Mouse (Mus musculus): ENCODE results near the gene Lrrc74a. TPM values are rescaled to one million over a fixed set of nuclear protein-coding genes. Genes with fewer than 3 reads are reported as not detected.

Gene Lrrc74a
- total RNA-seq, 1 experiment, result not detected

- H3K4me3 ChIP-seq (ENCODE audit: insufficient read depth in 1 of 2, low read depth in 1 of 2, low read length in 2 of 2, poor library complexity in 1 of 2, severe bottlenecking in 1 of 2), result peak overlapping the region; percentile 33 to 69
- no peak for TF ChIP-seq HCFC1 (IDR thresholded peaks at IDR 0.05; ENCODE audit: borderline replicate concordance, insufficient read depth, low read length)
- TF ChIP-seq ZNF384 (IDR thresholded peaks at IDR 0.05; ENCODE audit: low read depth, low read length), result no peak
- TF ChIP-seq MAFK (IDR thresholded peaks at IDR 0.05; ENCODE audit: insufficient read depth, low read depth, low read length), result no peak
- H3K4me1 ChIP-seq (ENCODE audit: control insufficient read depth in 2 of 2, insufficient read depth in 2 of 2, low read length in 2 of 2, poor library complexity in 1 of 2), result peaks cover 18 to 23% of the 10 kb centered on the region in 2 experiments
- in situ Hi-C loops (cut with MboI; ENCODE audit: low sequenced_read_pairs in 2 of 2, unreplicated experiment in 2 of 2), result no loop called here
- peak overlapping the region; percentile 90 for H3K27ac ChIP-seq (ENCODE audit: insufficient read depth, low read depth, low read length, poor library complexity, severe bottlenecking)
- H3K36me3 ChIP-seq (ENCODE audit: control insufficient read depth, insufficient read depth, low read length, poor library complexity, severe bottlenecking), result no peaks in the 10 kb centered on the region
- DNase-seq (ENCODE audit: low read depth, low spot score), result peak; percentile 81
- peak overlapping the region; percentile 50 for H3K9ac ChIP-seq (ENCODE audit: insufficient read depth, low read depth, low read length, poor library complexity, severe bottlenecking)
- no peaks in the 10 kb centered on the region for H3K9me3 ChIP-seq (ENCODE audit: control insufficient read depth, insufficient read depth, low read depth, low read length)
Measured at GRCm38 (mm10) chr12:86687971-86688573, 46.1 kb upstream of the Lrrc74a start.

DNA sequence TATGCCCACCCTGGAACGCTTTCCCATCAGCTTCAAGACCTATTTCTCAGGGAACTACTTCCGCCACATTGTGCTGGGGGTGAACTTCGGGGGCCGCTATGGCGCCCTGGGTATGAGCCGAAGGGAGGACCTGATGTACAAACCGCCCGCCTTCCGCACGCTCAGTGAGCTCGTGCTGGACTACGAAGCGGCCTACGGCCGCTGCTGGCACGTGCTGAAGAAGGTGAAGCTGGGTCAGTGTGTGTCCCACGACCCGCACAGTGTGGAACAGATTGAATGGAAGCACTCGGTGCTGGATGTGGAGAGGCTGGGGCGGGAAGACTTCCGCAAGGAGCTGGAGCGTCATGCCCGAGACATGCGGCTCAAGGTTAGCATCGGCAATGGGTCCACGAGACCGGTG lies 45.3 kb upstream of the Lrrc74a start:
- Histone ChIP-seq H3K4me1 (ENCODE audit: control insufficient read depth in 2 of 2, insufficient read depth in 2 of 2, low read length in 2 of 2, poor library complexity in 1 of 2) (peaks cover 18 to 23% of the 10 kb centered on the region in 2 experiments), H3K27ac (ENCODE audit: insufficient read depth, low read depth, low read length, poor library complexity, severe bottlenecking) (peak overlapping the region; percentile 59; the same call in 1 of the 2 replicates), H3K36me3 (ENCODE audit: control insufficient read depth, insufficient read depth, low read length, poor library complexity, severe bottlenecking) (no peaks in the 10 kb centered on the region), H3K9me3 (ENCODE audit: control insufficient read depth, insufficient read depth, low read depth, low read length) (no peaks in the 10 kb centered on the region), H3K9ac (ENCODE audit: insufficient read depth, low read depth, low read length, poor library complexity, severe bottlenecking) (peak overlapping the region; percentile 47; the same call in 1 of the 2 replicates), H3K4me3 (ENCODE audit: insufficient read depth in 1 of 2, low read depth in 1 of 2, low read length in 2 of 2, poor library complexity in 1 of 2, severe bottlenecking in 1 of 2) (peak overlapping the region in 1 of 2 experiments; percentile 4; a peak in 2 of 4 replicates)
- TF ChIP-seq ZC3H11A (IDR thresholded peaks at IDR 0.05; ENCODE audit: borderline replicate concordance, low read depth, low read length), result no peak
- TF ChIP-seq HCFC1 (IDR thresholded peaks at IDR 0.05; ENCODE audit: borderline replicate concordance, insufficient read depth, low read length), result no peak
- no peak for TF ChIP-seq ZNF384 (IDR thresholded peaks at IDR 0.05; ENCODE audit: low read depth, low read length)
- in situ Hi-C loops (cut with MboI; ENCODE audit: low sequenced_read_pairs in 2 of 2, unreplicated experiment in 2 of 2), result no loop called here
- no peak for DNase-seq (ENCODE audit: low read depth, low spot score)

- Histone ChIP-seq H3K4me3 (ENCODE audit: insufficient read depth in 1 of 2, low read depth in 1 of 2, low read length in 2 of 2, poor library complexity in 1 of 2, severe bottlenecking in 1 of 2) (no peak overlapping the region), H3K27ac (ENCODE audit: insufficient read depth, low read depth, low read length, poor library complexity, severe bottlenecking) (no peak overlapping the region), H3K9me3 (ENCODE audit: control insufficient read depth, insufficient read depth, low read depth, low read length) (no peaks in the 10 kb centered on the region), H3K36me3 (ENCODE audit: control insufficient read depth, insufficient read depth, low read length, poor library complexity, severe bottlenecking) (no peaks in the 10 kb centered on the region), H3K4me1 (ENCODE audit: control insufficient read depth in 2 of 2, insufficient read depth in 2 of 2, low read length in 2 of 2, poor library complexity in 1 of 2) (peaks cover 18 to 21% of the 10 kb centered on the region in 2 experiments), H3K9ac (ENCODE audit: insufficient read depth, low read depth, low read length, poor library complexity, severe bottlenecking) (no peak overlapping the region)
- no peak for DNase-seq (ENCODE audit: low read depth, low spot score)
- TF ChIP-seq CHD2 (IDR thresholded peaks at IDR 0.05; ENCODE audit: low read depth, low read length), result no peak
- no peak for TF ChIP-seq ZC3H11A (IDR thresholded peaks at IDR 0.05; ENCODE audit: borderline replicate concordance, low read depth, low read length)
- TF ChIP-seq ZNF384 (IDR thresholded peaks at IDR 0.05; ENCODE audit: low read depth, low read length), result no peak
- TF ChIP-seq MAFK (IDR thresholded peaks at IDR 0.05; ENCODE audit: insufficient read depth, low read depth, low read length), result no peak
- no peak for TF ChIP-seq HCFC1 (IDR thresholded peaks at IDR 0.05; ENCODE audit: borderline replicate concordance, insufficient read depth, low read length)
- in situ Hi-C loops (cut with MboI; ENCODE audit: low sequenced_read_pairs in 2 of 2, unreplicated experiment in 2 of 2), result no loop called here
Measured at GRCm38 (mm10) chr12:86690700-86691485, 43.3 kb upstream of the Lrrc74a start.

GRCm38 (mm10) chr12:86692471-86693356 lies 41.5 kb upstream of the Lrrc74a start:
- H3K9me3 ChIP-seq (ENCODE audit: control insufficient read depth, insufficient read depth, low read depth, low read length), result no peaks in the 10 kb centered on the region
- H3K4me1 ChIP-seq (ENCODE audit: control insufficient read depth in 2 of 2, insufficient read depth in 2 of 2, low read length in 2 of 2, poor library complexity in 1 of 2), result peaks cover 14 to 15% of the 10 kb centered on the region in 2 experiments
- TF ChIP-seq ZNF384 (IDR thresholded peaks at IDR 0.05; ENCODE audit: low read depth, low read length) (no peak), ZC3H11A (IDR thresholded peaks at IDR 0.05; ENCODE audit: borderline replicate concordance, low read depth, low read length) (no peak), CHD2 (IDR thresholded peaks at IDR 0.05; ENCODE audit: low read depth, low read length) (no peak), MAFK (IDR thresholded peaks at IDR 0.05; ENCODE audit: insufficient read depth, low read depth, low read length) (no peak), HCFC1 (IDR thresholded peaks at IDR 0.05; ENCODE audit: borderline replicate concordance, insufficient read depth, low read length) (no peak)
- in situ Hi-C loops (cut with MboI; ENCODE audit: low sequenced_read_pairs in 2 of 2, unreplicated experiment in 2 of 2), result no loop called here
- H3K36me3 ChIP-seq (ENCODE audit: control insufficient read depth, insufficient read depth, low read length, poor library complexity, severe bottlenecking), result no peaks in the 10 kb centered on the region
- no peak for DNase-seq (ENCODE audit: low read depth, low spot score)
- no peak overlapping the region for H3K27ac ChIP-seq (ENCODE audit: insufficient read depth, low read depth, low read length, poor library complexity, severe bottlenecking)
- H3K4me3 ChIP-seq (ENCODE audit: insufficient read depth in 1 of 2, low read depth in 1 of 2, low read length in 2 of 2, poor library complexity in 1 of 2, severe bottlenecking in 1 of 2), result no peak overlapping the region
- no peak overlapping the region for H3K9ac ChIP-seq (ENCODE audit: insufficient read depth, low read depth, low read length, poor library complexity, severe bottlenecking)

All from ES-E14 (cell line).